Mouse (Mus musculus): ENCODE measurements around the gene Igsf8.

Gene Igsf8

DNA sequence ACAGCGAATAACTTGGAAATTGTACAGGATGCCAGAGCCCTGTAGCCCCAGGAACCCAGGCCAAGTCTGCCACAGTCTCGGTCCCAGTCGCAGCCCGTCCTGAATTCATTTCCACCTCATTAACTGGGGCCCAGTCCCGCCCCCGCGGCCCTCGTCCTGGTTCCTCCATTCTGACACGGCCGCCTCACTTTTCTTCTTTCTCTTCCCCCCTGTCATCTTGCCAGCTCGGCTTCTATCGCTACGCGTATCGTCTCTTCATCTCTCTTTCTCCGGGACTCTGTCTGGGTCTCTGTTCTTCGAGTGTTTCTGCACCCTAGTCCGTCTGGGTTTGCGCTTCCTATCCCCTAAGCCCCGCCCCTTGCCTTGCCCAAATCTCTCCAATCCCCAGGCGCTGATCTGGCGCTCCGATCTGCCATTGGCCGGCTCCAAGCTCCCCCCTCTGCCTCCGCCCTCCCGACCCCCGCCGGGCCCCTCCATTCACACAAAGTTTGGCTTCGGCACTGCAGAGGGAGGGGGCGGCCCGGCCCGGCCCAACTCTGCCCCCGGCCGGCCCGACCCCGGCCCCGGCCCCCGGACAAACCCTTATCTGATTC, 79.4 kb downstream of the Igsf8 start, which contains the start of gene Kcnj10:
Gene Kcnj10 (plus strand): TSS at position 482 of the 593 bp plus-strand sequence.
- TF ChIP-seq GATA4 (IDR thresholded peaks at IDR 0.05; ENCODE audit: insufficient replicate concordance, low read length) = no peak

DNA sequence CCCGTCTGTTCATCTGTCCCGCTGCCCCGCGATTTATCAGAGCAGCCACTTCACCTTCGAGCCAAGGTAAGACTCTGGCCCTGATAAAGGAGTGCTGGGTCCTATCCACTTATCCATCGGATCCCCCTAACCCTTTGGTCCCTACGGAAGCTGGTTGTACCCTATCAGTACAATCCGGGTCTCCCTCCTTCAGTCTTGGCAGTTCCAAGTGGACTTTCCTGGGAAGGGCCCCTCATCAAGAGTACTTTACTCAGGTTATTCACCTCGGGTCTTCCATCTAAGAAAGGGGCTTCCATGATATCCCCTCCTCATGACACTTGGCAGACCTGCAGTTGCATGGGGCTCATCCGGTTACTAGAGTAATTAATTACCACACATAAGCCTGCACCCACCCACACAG, 79.9 kb downstream of the Igsf8 start:
- no peak for TF ChIP-seq GATA4 (IDR thresholded peaks at IDR 0.05; ENCODE audit: insufficient replicate concordance, low read length)

DNA sequence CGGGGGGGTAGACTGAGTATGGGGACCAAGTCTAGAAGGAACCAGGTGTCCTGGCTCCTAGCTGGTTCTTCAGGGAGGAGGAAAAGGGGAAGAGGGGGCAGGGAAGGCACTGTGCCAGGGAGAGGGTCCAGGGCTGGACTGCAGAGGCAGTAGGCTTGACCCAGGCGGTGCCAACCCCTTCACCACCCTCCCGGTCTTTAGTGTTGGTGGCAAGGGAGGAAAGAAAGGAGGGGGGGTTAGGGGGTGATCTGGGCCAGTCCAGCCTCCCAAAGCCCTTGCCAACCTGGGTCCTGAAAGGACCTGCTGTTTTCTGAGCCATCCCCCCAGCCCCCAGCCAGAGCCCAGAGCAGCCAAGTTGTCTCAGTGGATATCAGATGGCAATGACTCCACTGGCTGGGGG, 81.3 kb downstream of the Igsf8 start:
- TF ChIP-seq GATA4 (IDR thresholded peaks at IDR 0.05; ENCODE audit: insufficient replicate concordance, low read length) = no peak

DNA sequence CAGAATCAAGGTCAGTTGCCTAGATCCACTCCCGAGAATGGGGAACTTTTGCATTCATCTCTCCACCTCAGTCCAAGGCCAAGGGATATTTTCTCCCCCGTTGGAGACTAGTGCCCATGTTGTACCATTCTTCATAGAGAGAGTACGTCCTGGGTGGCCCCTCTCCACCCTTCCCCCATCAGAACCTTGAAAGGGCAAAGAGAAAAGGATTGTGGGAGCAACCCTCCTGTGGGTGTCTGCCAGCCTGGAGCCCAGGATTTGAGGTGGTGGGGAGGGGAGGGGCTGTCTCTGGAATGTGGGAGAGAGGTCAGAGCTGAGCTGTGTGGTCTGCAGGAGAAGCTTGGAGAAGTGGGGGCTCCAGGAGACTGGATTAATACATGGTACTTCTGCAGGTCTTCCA, 82.5 kb downstream of the Igsf8 start:
- no peak for TF ChIP-seq GATA4 (IDR thresholded peaks at IDR 0.05; ENCODE audit: insufficient replicate concordance, low read length)

DNA sequence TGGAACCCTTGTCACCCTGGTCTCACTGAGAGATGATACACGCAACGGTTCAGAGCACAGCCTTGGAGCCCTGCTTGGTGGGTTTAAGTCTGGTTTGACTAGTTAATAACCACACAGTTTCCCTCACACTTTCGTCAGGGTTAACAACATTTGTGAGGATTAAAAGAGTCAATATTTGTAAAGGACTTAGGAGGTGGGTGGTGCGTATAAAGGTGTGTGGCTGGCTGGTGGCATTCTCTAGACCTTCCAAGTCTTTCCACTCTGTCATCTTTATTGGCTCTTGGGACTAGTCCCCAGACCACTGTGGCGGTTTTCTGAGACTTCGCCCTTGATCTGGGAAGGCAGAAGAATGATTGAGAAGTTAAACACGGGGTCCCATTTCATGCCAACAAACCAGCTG, 83.4 kb downstream of the Igsf8 start:
- TF ChIP-seq GATA4 (IDR thresholded peaks at IDR 0.05; ENCODE audit: insufficient replicate concordance, low read length) = no peak

DNA sequence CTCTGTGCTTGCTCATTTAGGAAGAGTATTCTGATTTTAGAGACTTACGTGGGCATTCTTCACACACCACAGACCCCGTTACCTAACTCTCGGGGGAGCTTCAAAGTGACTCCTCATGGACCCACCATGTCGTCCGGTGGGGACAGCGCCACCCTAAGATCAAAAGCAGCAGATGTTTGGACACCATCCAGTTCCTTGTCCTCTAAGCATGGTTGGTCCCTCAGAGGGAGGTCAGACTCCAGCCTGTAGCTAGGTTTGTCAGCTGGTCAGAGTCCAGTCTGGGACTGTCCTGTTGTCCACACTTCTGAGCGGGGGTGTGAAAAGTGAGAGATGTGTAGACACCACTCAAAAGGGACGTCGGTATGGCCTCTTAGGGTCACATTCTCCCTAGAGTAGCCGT, 85.3 kb downstream of the Igsf8 start:
- no peak for TF ChIP-seq GATA4 (IDR thresholded peaks at IDR 0.05; ENCODE audit: insufficient replicate concordance, low read length)

DNA sequence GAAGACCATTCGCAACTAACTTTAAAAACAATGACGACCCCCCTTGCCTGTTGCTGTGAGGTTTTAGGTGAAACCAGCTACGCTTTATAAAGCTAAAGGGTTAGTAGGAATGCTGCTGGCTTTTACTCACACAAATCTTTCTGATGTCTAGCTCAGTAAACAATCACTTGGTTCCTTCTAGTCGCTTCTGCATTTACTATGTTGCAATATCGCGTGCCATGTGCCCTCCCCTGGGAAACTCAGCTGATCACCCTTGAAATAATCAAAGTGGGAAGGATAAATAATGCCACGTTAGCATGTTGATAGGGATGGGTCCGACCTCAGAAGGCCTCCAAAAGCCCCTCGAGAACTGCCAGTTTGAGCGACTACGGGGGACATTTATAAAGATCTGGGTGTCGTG, 85.9 kb downstream of the Igsf8 start:
- TF ChIP-seq GATA4 (IDR thresholded peaks at IDR 0.05; ENCODE audit: insufficient replicate concordance, low read length) = no peak

DNA sequence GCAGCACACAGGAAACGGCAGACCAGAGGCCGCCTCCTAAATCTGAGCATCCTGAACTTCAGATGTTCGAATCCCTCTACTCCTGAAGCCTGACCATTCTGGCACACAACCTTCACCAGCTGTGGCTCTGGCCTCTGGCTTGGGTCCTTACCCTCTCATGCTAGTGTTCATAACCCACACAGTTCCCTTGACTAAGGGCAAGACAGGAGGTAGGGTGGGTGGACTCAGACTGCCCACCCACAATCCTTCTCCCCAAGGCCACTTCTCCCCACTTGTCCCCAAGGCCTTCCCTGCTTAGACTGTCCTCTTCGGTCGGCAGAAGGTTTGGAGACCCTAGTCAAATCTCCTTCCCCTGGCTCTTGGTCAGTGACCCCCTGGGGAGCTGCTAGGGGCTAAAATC, 88.1 kb downstream of the Igsf8 start:
- no peak for TF ChIP-seq GATA4 (IDR thresholded peaks at IDR 0.05; ENCODE audit: insufficient replicate concordance, low read length)

DNA sequence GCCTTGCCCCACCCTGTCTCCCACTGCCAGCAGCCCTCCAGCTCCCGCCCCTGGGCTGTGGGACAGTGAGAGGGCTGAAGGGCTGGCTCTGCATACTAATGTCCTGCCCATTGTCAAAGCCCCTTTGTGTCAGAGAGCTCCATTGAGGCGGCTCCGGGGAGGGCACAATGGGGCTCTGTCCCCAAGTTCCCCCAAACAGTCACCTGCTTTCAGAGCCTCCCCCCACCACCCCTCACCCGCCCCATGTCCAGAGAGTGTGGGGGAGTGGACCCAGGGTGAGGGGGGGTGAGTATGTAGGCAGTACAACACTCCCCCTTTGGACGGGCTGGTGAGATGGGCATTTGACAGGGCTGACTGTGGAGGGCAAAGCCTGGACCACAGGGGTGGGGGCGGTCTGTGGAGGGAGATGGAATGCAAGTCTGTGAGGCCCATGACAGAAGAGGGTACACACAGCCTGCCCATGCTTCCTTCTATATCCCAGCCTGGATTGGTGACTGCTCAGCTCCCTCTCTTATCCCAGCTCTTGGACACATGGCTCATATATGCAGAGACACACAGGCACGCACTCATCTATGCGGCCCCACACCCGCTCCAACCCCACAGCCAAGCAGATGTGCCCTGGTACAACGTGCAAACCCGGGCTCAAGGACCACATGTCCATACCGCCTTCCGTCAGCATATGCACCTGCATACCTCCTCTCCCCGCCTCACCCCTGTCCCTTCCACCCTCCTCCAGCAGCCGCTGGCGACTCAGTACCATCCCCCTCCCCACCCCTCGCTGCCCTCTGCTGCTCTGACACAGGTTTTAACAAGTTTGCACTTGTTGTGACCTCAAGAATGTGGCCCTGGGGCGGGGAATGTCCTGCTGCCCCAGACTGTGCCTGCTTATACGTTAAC, 88.7 kb downstream of the Igsf8 start:
- no peak for TF ChIP-seq GATA4 (IDR thresholded peaks at IDR 0.05; ENCODE audit: insufficient replicate concordance, low read length)

DNA sequence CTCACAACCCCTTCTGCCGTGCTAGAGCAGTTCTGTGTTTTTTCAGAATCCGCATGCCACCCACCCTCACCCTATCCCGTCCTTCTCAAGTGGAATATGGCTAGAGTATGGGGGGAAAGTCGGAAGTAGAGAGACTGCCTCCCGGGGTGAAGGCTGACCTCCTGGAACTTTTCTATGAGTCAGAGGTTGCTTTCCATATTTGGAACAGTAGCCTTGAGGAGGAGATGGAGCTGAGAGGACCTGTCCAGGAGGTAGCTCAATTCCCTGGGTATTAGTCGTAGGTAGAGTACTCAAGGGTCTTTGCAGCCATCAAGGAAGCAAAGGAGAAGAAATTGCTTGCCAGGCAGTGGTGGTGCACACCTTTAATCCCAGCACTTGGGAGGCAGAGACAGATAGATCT, 90.6 kb downstream of the Igsf8 start:
- no peak for TF ChIP-seq GATA4 (IDR thresholded peaks at IDR 0.05; ENCODE audit: insufficient replicate concordance, low read length)

DNA sequence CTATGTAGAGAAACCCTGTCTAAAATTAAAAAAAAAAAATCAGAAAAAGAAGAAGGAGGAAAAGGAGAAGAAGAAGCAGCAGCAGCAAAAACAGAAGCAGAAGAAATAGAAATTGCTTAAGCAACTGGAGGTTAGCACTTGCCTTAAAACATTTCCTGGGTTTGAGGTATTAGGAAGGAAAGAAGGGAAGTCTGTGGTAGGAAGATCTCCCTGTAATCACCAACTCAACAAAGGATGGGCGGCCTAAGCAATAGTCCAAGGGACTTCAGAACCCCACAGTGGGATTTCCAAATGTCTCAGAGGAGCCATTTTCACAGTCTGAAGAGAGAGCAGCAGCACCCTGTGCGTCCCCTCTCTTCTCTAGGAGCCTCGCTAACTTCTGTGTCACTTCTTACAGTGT, 91.0 kb downstream of the Igsf8 start:
- no peak for TF ChIP-seq GATA4 (IDR thresholded peaks at IDR 0.05; ENCODE audit: insufficient replicate concordance, low read length)

DNA sequence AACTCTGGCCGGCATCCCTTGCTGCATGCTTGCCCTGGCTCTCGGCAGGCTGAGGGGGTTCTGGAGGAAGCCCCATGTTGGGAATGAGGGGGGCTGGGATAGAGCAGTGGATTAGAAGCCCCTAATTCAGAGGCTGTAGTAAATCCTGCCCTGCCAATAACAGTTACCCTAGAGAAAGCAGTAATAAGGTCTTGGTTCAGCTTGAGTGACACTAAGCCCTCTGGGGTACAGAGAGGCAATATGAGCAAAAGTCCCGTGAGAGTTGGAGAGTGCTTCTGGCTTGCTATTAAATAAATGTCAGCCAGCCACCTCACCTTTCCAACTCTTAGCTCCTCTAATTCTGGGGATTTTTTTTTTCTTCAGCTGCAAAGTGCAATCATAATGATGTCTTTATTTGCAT, 93.9 kb downstream of the Igsf8 start:
- TF ChIP-seq GATA4 (IDR thresholded peaks at IDR 0.05; ENCODE audit: insufficient replicate concordance, low read length) = no peak

DNA sequence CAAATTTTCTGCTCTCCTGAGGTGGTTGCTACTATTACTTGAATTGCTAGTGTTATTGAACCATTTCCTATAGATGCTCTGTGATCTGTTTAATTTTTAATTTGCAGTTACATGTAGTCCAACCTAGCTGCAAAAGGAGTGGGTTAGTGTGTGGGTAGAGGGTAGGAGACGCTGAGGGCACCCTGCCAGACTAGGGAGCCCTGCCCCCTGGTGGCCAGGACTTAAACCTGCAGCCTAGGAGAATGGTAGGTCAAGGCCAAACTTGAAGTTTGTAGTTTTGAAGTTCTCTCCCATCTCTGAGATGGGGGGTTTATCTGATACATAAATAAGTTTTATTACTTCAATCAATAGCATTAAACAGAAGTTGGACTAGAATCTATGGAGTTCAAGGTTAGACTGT, 96.1 kb downstream of the Igsf8 start:
- TF ChIP-seq GATA4 (IDR thresholded peaks at IDR 0.05; ENCODE audit: insufficient replicate concordance, low read length) = no peak

DNA sequence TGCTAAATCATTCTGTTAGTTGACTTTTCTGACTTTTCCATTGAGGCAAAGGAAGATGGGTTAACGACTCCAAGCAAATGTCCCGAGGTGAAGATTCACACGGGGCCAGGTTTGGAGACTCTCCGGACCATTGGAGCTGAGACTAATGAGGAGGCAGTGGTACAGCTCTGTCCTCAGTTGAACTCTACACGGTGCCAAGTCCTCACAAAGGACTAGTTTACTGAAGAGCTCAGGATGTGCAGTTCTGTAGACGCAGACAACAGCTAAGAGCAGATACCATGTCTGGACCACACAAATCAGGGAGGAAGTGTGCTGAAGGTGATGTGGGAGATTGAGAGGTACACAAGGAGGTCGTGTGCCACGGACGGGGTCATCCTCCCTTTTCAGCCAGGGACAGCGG, 96.9 kb downstream of the Igsf8 start:
- TF ChIP-seq GATA4 (IDR thresholded peaks at IDR 0.05; ENCODE audit: insufficient replicate concordance, low read length) = no peak

DNA sequence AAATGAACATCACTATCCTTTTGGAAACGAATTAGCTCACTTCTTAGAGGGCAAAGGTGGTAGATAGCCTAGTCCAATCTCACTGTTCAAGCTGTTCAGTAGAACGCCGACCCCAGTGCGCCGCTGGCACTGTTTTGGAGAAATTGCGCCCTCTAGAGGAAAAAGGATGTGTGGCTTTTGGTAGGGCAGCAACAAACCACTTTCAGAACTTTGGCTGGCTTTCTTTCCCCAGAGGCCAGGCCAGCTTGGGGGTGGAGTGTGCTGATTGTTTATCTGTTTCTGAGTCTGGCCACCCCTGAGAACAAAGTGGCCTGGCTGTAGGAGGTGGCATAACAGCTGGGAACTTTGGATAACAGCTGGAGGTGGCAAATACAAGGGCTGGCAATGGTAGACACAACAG, 103.2 kb downstream of the Igsf8 start:
- no peak; the same call in 1 of the 2 replicates for TF ChIP-seq GATA4 (IDR thresholded peaks at IDR 0.05; ENCODE audit: insufficient replicate concordance, low read length)

DNA sequence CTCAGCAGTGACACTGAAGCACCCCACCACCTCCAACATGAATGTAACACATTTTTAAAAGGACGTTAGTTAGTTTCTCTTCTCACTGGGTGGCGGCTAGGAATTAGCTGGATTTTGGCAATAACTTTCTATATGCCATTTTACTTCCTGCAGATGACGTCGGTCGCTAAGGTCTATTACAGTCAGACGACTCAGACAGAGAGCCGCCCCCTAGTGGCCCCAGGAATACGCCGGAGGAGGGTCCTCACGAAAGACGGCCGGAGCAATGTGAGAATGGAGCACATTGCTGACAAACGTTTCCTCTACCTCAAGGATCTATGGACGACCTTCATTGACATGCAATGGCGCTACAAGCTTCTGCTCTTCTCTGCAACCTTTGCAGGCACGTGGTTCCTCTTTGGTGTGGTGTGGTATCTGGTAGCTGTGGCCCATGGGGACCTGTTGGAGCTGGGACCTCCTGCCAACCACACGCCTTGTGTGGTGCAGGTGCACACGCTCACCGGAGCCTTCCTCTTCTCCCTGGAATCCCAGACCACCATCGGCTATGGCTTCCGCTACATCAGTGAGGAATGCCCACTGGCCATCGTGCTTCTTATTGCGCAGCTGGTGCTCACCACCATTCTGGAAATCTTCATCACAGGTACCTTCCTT, 107.5 kb downstream of the Igsf8 start:
- no peak for TF ChIP-seq GATA4 (IDR thresholded peaks at IDR 0.05; ENCODE audit: insufficient replicate concordance, low read length)
